Mouse (Mus musculus): ENCODE data around the gene Tnnt2.
A peak's percentile ranks its signal among the peaks of the same experiment; 100 is the strongest.

Gene Tnnt2

DNA sequence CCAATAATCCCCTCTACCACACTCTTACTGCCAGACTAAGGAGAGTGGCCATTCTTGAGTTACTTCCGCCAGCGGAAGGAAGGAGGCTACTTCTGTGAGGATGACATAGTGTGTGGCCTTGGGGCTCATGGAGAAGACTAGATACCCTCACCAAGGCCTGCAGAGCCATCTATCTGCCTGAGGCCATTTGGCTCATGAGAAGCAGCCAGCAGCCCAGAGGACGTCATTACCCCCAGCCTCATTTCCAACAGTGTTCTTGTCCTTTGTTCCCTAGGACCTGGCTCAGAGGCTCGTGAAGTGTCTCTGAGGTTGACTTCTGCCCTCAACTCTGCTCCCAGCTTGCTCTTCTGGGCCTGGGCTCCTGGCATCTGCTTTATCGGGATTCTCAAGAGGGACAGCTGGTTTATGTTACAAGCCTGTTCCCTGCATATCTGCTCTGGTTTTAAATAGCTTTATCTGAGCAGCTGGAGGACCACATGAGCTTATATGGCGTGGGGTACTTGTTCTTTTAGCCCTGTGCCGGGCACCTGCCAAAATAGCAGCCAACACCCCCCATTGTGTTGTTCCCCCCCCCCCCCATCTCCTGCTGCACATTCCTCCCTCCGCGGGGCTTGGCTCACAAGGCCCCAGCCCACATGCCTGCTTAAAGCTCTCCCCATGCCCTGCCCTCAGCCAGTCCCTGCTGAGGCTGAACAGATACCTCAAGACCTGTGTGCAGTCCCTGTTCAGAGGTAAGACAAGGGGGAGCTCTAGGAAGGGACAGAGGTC, at the start of gene Tnnt2:
Gene Tnnt2, plus strand, starts transcription at position 639 of the 768 bp plus-strand sequence.
- no peak for DNase-seq (ENCODE audit: low read depth)

DNA sequence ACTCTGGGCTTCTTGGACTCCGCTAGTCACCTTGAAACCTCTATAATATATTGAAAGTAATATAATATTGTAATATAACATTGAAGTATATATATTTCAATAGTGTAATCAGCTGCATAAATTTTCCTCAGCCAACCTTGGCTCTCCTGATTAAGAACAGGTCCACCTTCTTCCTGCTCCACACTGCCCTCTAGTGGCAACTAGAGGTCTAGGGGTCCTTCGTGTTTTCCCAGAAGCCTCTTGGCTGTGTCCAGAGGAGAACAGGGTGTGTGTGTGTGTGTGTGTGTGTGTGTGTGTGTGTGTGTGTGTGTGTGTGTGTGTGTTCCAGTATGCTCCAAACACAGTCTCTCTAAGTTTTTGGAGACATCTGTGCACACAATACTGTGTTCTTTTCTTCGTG, 48.4 kb upstream of the Tnnt2 start:
- DNase-seq (ENCODE audit: low read depth), result peak; percentile 88

DNA sequence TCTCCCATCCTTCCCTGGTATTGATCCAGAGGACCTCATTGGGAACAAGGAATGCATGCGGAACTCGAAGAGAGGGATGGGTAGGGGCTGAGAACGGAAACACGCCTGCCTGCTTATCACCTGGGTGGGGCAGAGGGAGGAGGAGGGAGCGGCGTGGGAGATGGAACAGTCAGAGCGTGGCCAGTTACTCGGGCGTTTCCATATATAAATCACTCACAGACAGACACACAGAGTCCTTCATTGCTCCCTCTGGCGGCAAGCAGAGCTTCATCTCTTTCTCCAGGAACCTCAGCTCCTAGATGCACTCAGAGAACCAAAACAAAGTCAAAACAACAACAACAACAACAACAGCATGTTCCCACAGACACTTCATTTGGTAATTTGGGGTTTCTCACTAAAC, 47.4 kb upstream of the Tnnt2 start:
- peak; percentile 67 for DNase-seq (ENCODE audit: low read depth)

DNA sequence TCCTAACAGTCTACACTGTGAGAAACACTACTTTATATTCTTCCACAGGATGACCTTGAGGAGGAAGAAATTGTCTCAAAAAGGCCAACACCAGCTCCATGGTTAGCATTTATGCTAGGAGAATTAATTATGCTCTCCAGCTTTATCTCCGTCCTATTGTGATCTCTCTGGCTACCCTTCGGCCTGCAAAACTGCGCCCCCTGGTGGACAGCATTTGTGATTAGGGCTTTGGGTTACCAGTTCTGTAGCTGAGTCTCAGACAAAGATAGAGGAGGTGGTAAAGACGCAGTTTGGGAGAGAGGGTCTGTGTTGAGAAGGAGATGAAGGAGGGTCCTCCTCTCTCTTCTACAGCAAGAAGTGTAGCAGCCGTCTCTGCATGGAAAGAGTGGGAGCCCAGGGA, 46.3 kb upstream of the Tnnt2 start:
- DNase-seq (ENCODE audit: low read depth), result peak; percentile 89

DNA sequence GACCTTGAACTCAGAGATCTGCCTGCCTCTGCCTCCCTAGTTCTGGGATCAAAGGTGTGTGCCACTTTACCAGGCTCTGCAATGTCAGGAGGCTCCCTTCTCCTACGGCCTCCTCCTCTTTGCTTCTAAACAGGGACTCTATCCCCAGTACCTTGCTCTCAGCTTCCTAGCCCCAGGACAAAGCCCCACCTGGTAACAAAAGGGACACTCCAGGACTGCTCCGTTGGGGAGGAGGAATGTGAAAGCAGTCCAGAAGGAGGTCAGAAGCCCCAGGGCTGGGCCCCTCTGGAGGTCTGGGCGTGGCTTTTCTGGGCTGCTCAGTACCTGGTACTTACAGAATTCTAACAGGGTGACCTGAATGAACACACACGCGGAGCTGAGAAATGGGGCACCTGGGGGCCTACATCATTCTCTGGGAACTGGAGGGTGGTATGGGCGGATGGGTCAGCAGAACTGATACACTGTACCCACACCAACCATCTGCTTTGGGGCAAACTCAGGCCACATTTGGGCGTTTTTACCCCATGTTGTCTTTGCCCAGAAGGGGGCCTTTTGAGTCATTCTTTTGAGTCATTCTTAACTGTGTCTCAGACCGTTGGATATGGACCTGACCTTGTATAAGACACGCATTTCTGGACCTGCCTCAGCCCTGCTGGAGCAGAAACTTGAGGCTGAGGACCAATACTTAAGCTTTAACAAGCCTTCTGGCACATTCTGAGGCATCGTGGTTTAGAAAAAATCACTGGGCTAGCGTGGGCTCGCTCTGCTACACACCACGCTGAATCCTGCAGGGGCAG, 43.8 kb upstream of the Tnnt2 start:
- no peak for DNase-seq (ENCODE audit: low read depth)

DNA sequence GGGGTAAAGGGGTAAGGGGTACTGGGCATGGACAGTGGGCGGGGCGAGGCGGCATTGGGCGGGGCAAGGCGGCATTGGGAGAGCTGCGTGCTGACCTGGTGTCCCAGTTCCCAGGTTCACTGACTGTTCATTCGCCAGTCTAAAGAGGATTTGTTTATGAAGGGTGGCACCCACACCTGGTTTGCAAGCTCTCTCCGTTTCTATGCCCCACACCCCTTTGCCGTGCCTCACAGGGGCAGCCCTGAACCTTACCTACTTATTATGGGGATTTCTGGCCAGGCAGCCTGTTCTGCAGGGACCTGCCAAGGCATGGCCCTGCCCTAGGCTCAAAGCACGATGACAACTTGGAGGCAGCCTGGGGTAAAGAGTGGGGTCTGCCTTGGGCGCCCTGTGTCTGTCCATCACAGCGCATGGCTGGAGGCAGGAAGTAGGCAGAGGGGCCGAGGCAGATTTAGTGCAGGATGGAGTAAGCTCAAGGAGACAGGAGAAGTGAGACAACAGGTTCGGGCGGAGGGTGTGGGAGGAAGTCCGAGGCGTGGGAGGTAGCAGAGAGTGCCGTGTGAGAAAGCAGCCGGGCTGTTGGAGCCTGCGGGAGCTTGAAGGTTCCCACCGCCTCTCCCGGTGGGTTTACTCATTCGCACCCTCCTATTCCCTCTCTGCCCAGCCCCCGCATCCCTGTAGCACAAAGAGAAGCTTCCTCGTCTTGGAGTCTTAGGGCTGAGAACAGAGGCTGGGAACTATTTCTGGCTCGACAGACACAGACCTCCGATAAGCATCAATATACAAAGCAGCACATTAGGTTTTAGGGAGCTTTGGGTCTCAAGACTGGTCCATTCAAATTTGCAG, 42.6 kb upstream of the Tnnt2 start:
- peak; percentile 61 for DNase-seq (ENCODE audit: low read depth)

DNA sequence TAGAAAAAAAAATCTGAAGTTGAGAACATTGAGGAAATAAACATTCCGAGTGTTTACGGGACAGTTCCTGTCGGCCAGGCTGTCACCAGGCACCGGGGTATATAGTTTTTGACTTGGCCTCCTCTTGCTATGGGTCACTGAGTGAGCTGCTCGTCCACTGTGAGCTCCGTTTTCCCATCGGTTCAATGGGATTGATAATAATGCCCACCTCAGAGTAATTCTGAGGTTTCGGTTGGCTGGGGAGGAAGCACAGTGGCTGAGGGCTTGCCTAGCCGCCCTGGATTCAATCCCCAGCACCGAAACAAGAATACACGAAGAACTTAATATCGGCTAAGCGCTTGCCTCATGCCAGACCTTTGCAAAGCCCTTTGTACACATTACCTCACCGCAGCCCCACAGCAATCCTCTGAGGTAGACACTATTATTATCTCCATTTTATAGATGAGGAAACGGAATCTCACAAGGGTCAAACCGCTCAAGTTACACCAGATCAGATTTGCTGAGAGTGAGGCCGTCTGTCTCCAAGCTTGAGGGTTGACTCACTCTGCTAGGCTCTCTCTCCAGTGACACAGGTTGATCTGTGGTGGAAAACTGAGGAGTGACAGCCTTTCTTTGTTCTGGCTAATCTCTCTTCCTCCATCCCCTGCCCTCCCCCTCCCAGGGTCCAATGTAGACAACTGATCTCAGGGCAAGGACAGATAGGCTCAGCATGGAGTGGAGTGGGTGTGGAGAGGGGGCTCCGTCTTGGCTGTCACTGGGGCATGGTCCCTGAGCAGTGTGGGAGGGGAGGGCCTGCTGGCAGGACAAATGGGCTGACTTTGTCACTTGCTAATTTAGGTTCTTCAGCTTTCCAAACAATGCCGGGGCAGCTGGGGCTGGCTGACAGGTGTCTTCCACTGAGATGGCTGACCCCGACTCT, 41.7 kb upstream of the Tnnt2 start:
- DNase-seq (ENCODE audit: low read depth), result no peak

DNA sequence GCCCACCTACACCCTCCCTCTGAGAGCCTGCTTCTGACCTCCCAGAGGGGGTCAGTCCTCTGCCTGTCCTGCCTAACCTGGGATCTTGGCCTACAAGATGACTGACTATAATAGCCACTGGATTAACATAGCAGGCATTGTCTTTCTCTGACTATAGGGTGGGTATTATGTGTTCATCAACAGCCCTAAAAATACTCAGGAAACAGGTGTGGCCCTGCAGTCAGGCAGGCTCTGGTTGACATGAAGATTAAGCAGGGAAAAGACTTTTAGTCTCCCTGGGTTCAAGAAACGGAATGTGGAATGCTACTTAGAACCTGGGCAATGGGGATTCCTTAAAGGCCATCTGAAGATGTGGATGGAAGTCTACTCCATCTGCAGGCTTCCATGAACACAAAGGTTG, 37.7 kb upstream of the Tnnt2 start:
- no peak for DNase-seq (ENCODE audit: low read depth)

DNA sequence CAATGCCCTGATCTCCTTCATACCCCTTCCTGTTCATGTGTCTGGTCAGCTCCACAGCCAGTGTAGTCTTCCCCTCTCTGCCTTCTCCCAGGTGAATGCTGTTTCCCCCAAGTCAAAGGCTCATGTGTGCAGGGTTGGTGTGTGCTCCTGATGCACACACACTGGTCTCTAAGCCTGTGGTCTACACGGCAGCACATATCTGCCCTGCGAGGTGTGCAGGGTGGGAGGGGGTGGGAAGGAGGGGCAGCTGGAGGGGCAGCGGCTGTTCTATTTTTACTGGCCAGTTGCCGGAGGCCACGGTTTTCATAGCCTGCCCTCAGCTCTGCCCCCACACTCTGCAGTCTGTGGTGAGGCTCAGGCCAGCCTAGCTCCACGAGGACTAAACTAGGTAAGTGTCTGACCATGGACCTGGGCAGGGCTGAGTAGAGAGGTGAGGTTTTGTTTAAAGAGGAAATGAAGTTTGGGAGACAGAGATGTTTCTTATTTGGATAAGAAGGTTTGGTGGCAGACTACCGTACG, 37.0 kb upstream of the Tnnt2 start:
- no peak for DNase-seq (ENCODE audit: low read depth)

DNA sequence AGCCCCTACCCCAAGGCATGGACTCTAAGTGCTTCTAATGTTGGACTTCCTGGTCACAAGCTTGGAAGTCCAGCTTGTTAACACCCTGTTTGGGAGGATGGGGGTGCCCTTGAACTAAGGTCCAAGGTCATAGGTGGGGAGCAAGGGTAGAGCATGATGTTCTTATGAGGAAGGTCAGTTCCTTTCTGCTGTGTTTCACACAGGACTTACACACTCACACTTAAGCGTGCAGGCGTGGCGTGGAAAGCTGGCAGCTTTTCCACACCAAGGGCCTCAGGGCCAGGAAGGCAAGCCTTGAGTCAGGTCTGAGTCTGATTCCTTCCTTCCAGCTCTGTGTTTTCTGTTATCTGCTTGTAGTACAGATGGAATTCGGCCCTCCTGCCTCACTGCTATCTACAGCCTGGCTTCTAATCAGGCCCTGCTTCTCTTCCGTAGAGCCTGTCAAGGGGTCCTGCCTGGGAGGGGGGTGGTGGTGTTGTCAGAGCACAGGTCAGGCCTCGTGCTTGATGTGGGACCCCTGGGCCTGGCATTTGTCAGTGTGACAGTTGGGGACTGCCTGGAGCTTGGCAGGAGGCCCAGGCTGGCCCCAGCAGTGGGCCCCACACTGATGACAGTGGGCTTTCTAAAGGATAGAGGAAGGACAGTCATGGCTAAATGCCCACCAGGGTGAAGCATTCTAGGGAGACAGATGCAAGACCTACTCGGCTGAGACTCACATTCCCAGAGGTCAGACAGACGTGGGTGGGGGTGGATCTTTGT, 35.8 kb upstream of the Tnnt2 start:
- no peak for DNase-seq (ENCODE audit: low read depth)

DNA sequence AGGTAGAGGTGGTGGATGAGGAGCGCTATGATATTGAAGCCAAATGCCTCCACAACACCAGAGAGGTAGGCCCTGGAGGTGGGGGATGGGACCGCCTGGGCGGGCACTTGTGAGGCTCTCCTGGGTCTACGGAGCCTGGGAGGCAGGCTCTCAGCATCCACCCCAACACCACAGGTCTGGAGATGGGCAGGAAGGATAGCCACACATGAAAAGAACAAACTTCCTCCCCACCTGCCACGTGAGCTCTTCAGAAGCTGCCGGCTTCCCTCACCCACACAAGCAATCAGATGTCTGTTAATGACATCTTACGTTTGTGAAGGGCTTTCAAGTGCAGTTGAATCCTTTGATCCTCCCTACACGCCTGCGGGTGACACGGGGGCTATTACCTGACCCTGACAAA, 28.6 kb upstream of the Tnnt2 start:
- peak; percentile 85 for DNase-seq (ENCODE audit: low read depth)

DNA sequence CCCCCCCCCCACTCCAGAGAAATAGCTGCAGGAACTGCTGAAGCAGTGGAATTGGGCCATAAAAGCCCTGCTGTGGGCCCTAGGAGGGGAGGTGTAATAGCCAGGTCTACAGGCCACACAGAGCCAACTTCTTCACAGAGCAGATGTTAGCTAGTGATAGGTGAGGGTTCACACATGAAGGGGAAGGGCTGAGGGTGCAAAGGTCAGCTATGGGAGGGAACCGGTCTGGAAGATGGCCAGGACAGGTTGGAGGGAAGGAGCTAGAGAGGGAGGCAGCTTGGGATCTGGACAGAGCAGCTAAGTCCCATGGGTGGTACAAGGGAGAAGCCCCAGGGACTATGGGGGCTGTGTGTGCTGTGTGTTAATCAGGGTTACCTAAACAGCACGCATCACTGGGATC, 26.0 kb upstream of the Tnnt2 start:
- DNase-seq (ENCODE audit: low read depth), result no peak

DNA sequence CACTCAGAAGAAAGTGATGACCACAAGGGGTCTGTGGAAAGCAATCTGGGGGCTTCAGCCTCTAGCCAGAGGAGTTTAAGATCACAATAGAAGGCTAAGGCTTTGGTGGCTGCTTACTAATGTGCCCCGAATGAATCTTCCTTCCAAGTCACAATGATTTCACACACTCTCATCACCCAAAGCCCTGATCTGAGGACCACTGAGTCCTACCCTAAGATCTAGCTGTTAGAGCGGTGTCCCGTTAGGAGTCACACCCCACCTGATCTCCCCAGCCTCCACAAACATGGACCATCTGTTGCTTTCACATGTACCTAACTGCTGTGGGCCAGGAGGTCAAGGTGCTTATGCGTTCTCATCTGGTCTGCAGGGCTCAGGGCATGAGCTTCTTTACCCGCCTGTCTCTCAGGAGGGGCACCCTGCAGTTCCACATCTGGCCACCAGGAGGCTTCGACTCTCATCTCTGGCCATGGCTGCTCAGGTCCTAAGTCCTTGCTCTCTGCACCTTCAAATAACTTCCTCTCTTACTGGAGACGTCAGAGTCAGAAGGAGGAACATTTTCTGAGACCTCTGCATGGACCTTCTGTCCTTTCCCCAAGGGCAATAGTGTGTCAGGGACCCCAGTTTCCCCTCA, 25.0 kb upstream of the Tnnt2 start:
- peak; percentile 90 for DNase-seq (ENCODE audit: low read depth)

DNA sequence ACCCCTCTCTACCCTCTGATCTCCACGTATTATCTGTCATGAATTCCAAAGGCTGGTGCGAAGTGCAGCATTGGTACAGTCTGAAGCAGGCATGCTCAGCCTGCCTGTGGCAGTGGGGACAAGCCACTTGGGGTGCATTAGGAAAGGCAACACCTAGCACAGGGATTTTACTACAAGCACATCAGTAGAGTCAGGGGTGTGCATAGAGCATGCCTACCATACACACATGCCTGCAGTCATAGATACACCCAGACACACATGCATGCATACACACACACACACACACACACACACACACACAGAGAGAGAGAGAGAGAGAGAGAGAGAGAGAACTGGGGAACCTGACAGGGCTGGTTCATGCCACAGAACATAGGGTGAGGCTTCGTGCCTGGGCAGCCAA, 23.9 kb upstream of the Tnnt2 start:
- DNase-seq (ENCODE audit: low read depth), result no peak

DNA sequence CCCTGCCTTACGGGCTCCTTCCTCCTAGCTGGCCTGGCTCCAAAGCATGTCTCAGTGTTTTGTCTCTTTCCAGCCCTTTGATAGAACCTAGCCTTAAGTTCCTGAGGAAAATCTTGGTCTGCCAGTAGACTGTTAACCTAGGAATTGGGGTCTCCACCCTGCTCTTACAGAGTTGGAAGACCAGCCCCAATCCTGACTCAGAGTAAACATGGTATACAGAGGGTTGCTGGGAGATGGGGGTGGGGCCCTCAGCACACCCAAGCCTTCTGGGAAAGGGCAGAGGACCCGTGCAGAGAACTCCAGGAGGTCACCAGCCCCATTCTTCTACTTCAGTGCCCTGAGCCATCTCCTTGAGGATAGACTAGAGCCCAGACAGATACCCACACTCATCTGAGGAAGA, 23.5 kb upstream of the Tnnt2 start:
- no peak for DNase-seq (ENCODE audit: low read depth)

DNA sequence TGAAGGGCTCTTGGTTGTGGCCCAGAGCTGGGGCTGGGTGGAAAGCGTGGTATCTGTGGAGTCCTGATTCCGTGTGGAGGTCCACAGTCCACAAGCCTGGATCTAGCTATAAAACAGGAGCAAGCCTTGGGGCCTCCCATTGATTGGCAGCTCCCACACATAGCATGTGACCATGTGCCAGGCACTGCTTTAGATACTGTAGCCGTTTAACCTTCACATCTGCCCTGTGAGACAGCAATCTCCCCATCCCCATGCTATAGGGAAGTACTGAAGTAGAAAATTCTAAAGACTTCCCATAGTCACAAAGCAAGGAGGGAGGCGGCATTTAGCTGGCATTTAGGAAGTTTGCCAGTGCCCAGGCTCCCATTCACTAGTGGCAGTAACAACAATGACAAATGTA, 23.1 kb upstream of the Tnnt2 start:
- no peak for DNase-seq (ENCODE audit: low read depth)

DNA sequence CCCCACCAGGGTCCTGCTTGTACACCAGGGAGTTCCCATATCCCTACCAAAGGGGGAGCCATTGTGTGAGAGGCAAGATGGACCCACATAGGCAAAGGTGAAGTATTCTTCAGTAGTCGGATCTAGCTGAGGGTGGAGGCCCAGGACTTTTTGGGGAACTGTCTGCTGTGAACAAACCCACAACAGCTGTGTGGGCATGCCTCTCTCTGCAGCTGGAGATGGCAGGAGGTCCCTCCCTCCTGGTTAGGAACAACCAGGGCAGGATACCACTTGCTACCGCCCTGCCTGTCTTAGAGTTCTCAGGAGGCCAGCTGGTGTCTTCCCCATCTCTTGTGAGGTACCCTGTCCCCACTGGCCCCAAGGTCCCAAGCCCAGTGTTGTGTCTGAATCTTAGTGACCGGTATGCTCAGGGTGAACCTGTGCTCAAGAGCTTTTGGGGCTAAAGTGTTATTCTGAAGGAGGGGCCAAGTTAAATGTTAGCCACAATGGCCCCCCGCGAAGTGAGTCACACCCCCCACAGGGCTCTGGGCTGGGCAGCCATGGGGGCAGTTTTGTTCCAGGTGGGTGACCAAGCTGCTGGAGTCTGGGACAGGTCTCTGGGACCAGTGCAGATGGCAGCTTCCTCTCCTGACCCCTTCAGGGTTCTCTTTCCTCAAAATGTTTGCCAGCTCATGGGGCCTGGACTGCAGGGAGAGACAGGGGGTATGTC, 22.3 kb upstream of the Tnnt2 start:
- no peak for DNase-seq (ENCODE audit: low read depth)

DNA sequence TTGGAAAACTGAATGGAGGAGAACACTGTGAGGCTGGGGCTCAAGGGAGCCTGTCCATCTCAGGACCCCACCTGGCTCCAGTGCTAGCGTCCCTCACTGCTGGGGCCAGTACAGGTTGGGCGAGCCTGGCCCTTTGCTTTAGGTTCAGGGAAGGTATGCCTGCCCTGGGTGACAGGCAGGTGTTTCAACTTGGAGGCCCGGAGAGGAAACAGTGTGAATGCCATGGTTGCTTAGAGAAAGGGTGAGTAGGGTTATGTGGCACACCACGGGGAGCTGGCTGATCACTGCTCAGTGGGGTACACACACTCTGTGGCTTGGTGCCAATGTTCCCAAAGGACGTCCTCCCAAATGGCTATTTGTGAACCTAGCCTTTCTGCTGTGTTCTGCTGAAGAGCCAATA, 21.6 kb upstream of the Tnnt2 start:
- DNase-seq (ENCODE audit: low read depth), result no peak

DNA sequence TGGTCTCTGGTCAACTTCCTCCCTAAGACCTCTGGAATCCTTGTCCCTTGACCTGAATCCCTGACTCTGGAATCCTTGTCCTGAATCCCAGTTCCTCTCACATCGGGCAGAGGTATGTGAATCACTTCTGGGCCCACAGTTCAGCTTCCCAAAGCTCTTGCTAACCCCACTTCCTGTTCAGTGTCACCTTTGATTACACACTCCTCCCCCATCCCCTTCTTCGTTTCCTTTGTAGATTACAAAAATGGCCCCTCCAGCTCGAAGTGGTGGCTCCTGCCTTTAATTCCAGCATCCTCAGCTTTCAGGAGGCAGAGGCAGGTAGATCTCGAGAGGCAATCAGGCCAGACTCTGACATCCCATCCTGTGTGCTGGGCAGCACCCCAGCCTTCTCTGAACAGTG, 18.6 kb upstream of the Tnnt2 start:
- peak; percentile 63 for DNase-seq (ENCODE audit: low read depth)

Measured in naive thymus-derived CD4-positive, alpha-beta T cell, adult 2 months (primary cell).